Mouse (Mus musculus) adrenal gland, postnatal 36 days (tissue): ENCODE results near the gene Baiap2l1. TPM values are rescaled to one million over a fixed set of nuclear protein-coding genes. Genes with fewer than 3 reads are reported as not detected.

Source experiments
- DNase-seq, 2 experiments: peaks; one replicate each; pipeline ENCODE4 v3.0.0; 2021; ENCODE audit warnings: mixed read lengths in 1 of 2
- total RNA-seq, 2 experiments: library from RNA; stranded (reverse); gene quantifications; 2 replicates each; pipeline ENCODE4 v1.2.3; 2021

Gene Baiap2l1
- total RNA-seq, 2 experiments from 2014 or later, result 8.9 to 15.2 TPM

GRCm38 (mm10) chr5:144256888-144257287 lies 101.0 kb downstream of the Baiap2l1 start:
- DNase-seq, result no peak

- DNase-seq, result no peak
Observed at GRCm38 (mm10) chr5:144256541-144256870, 101.4 kb downstream of the Baiap2l1 start.

GRCm38 (mm10) chr5:144255632-144256540 lies 102.0 kb downstream of the Baiap2l1 start:
- DNase-seq, result peak; percentile 54 to 66

GRCm38 (mm10) chr5:144254811-144255631 lies 102.9 kb downstream of the Baiap2l1 start:
- peak; percentile 88 to 92 for DNase-seq

- DNase-seq, result peak; percentile 90 to 91
Observed at GRCm38 (mm10) chr5:144254122-144254810, 103.6 kb downstream of the Baiap2l1 start.

- no peak for DNase-seq
Observed at GRCm38 (mm10) chr5:144253212-144253611, 104.7 kb downstream of the Baiap2l1 start.

GRCm38 (mm10) chr5:144251876-144252577 lies 105.9 kb downstream of the Baiap2l1 start:
- DNase-seq, result no peak

- no peak for DNase-seq
Observed at GRCm38 (mm10) chr5:144249871-144250270, 108.0 kb downstream of the Baiap2l1 start.

GRCm38 (mm10) chr5:144247906-144248585 lies 109.9 kb downstream of the Baiap2l1 start:
- DNase-seq, result peak; percentile 44 to 46

- DNase-seq, result no peak
Observed at GRCm38 (mm10) chr5:144247307-144247706, 110.6 kb downstream of the Baiap2l1 start.

GRCm38 (mm10) chr5:144246669-144247068 lies 111.2 kb downstream of the Baiap2l1 start:
- no peak for DNase-seq

GRCm38 (mm10) chr5:144245592-144245991 lies 112.3 kb downstream of the Baiap2l1 start:
- no peak for DNase-seq

- DNase-seq, result no peak
Observed at GRCm38 (mm10) chr5:144243901-144244487, 113.9 kb downstream of the Baiap2l1 start, which contains the start of gene Bri3. Gene Bri3, plus strand, starts transcription at chr5:144244437.

- DNase-seq, result no peak
Observed at GRCm38 (mm10) chr5:144238969-144239368, 118.9 kb downstream of the Baiap2l1 start.

GRCm38 (mm10) chr5:144234714-144235113 lies 123.2 kb downstream of the Baiap2l1 start:
- DNase-seq, result no peak

GRCm38 (mm10) chr5:144234222-144234621 lies 123.7 kb downstream of the Baiap2l1 start:
- no peak for DNase-seq

- no peak for DNase-seq
Observed at GRCm38 (mm10) chr5:144232531-144232930, 125.4 kb downstream of the Baiap2l1 start.

- no peak for DNase-seq
Observed at GRCm38 (mm10) chr5:144231410-144231809, 126.5 kb downstream of the Baiap2l1 start.

GRCm38 (mm10) chr5:144230216-144230615 lies 127.7 kb downstream of the Baiap2l1 start:
- no peak for DNase-seq

GRCm38 (mm10) chr5:144226220-144226619 lies 131.7 kb downstream of the Baiap2l1 start:
- no peak for DNase-seq
